Comparison of ENCODE assay signal across 14 mouse cellular contexts in genomic region chr1:172515396-172515795, GRCm38 (mm10). TPM values are rescaled to one million over a fixed set of nuclear protein-coding genes. Genes with fewer than 3 reads are reported as not detected.
DNase-seq lines count a peak whose midpoint lies in the region; ATAC-seq and TF ChIP-seq lines count a peak whose summit lies in the region.
"Had no signal": no experiment of that assay in that cellular context is flagged by ENCODE, and none has a peak within 500 bp of the region (broad histone marks: within the 10 kb centered on the region; RNA-seq: fewer than 3 reads in every experiment).

No protein-coding gene starts in this region.

- in situ Hi-C loops in ES-E14 (cut with MboI; ENCODE audit: low sequenced_read_pairs in 2 of 2, unreplicated experiment in 2 of 2): no loop called here

- TF ChIP-seq CTCF in liver, adult 2 months (IDR thresholded peaks at IDR 0.05; ENCODE audit: low read depth, low read length): no peak

- H3K36me3 ChIP-seq in heart, embryonic 10.5 days: no peaks in the 10 kb centered on the region
- H3K36me3 ChIP-seq in ES-E14 (ENCODE audit: control insufficient read depth, insufficient read depth, low read length, poor library complexity, severe bottlenecking): no peaks in the 10 kb centered on the region
- H3K36me3 ChIP-seq in heart, embryonic 15.5 days: no peaks in the 10 kb centered on the region
- no peaks in the 10 kb centered on the region for H3K36me3 ChIP-seq in liver, adult 2 months (ENCODE audit: control insufficient read depth, insufficient read depth, low read length)
- no peaks in the 10 kb centered on the region for H3K36me3 ChIP-seq in forebrain, embryonic 12.5 days (replicated peaks)
- H3K36me3 ChIP-seq in midbrain, embryonic 15.5 days (replicated peaks): no peaks in the 10 kb centered on the region

- no peaks in the 10 kb centered on the region for H3K27me3 ChIP-seq in heart, embryonic 10.5 days (ENCODE audit: insufficient read depth, poor library complexity, severe bottlenecking)
- H3K27me3 ChIP-seq in heart, embryonic 15.5 days: no peaks in the 10 kb centered on the region
- no peaks in the 10 kb centered on the region for H3K27me3 ChIP-seq in liver, adult 2 months (ENCODE audit: control insufficient read depth, insufficient read depth, low read length)
- H3K27me3 ChIP-seq in forebrain, embryonic 12.5 days: no peaks in the 10 kb centered on the region
- no peaks in the 10 kb centered on the region for H3K27me3 ChIP-seq in midbrain, embryonic 15.5 days (replicated peaks)

- TF ChIP-seq POLR2A in liver, adult 2 months (IDR thresholded peaks at IDR 0.05; ENCODE audit: extremely low read depth, insufficient read depth, low read length): no peak

- 76% methylated on average over 1 of the region's 1 CpGs for WGBS in heart, embryonic 10.5 days
- 66% methylated on average over 1 of the region's 1 CpGs for WGBS in heart, embryonic 15.5 days
- WGBS in liver, adult 2 months: 57% methylated on average over 1 of the region's 1 CpGs
- WGBS in forebrain, embryonic 12.5 days: 76% methylated on average over 1 of the region's 1 CpGs
- WGBS in midbrain, embryonic 15.5 days: 59% methylated on average over 1 of the region's 1 CpGs

- no peaks in the 10 kb centered on the region for H3K79me2 ChIP-seq in liver, adult 2 months (ENCODE audit: control insufficient read depth, insufficient read depth, low read length)

- H3K4me3 ChIP-seq in heart, embryonic 10.5 days: no peak overlapping the region
- H3K4me3 ChIP-seq in ES-E14 (ENCODE audit: insufficient read depth in 1 of 2, low read depth in 1 of 2, low read length in 2 of 2, poor library complexity in 1 of 2, severe bottlenecking in 1 of 2): no peak overlapping the region
- H3K4me3 ChIP-seq in heart, embryonic 15.5 days: no peak overlapping the region
- no peak overlapping the region for H3K4me3 ChIP-seq in liver, adult 2 months (ENCODE audit: insufficient read depth, low read depth, low read length)
- no peak overlapping the region for H3K4me3 ChIP-seq in forebrain, embryonic 12.5 days (replicated peaks)
- no peak overlapping the region for H3K4me3 ChIP-seq in midbrain, embryonic 15.5 days

- peaks cover 45% of the 10 kb centered on the region for H3K4me1 ChIP-seq in heart, embryonic 10.5 days
- peaks cover 4 to 35% of the 10 kb centered on the region in 2 experiments; a peak in 3 of 4 replicates for H3K4me1 ChIP-seq in ES-E14 (ENCODE audit: control insufficient read depth in 2 of 2, insufficient read depth in 2 of 2, low read length in 2 of 2, poor library complexity in 1 of 2)
- peaks cover 43% of the 10 kb centered on the region for H3K4me1 ChIP-seq in heart, embryonic 15.5 days (replicated peaks)
- H3K4me1 ChIP-seq in liver, adult 2 months (ENCODE audit: control insufficient read depth, insufficient read depth, low read length): peaks cover 15% of the 10 kb centered on the region
- peaks cover 10% of the 10 kb centered on the region for H3K4me1 ChIP-seq in forebrain, embryonic 12.5 days
- H3K4me1 ChIP-seq in midbrain, embryonic 15.5 days: peaks cover 4% of the 10 kb centered on the region

- peaks cover 3% of the 10 kb centered on the region; the same call in 1 of the 2 replicates for H3K9me3 ChIP-seq in heart, embryonic 10.5 days
- H3K9me3 ChIP-seq in ES-E14 (ENCODE audit: control insufficient read depth, insufficient read depth, low read depth, low read length): no peaks in the 10 kb centered on the region
- H3K9me3 ChIP-seq in heart, embryonic 15.5 days (replicated peaks): no peaks in the 10 kb centered on the region
- H3K9me3 ChIP-seq in forebrain, embryonic 12.5 days: 0 out of 2 replicates have a peak, but pooled peaks cover 3% of the 10 kb centered on the region
- H3K9me3 ChIP-seq in midbrain, embryonic 15.5 days: no peaks in the 10 kb centered on the region

- no peak for DNase-seq in heart, embryonic 10.5 days (ENCODE audit: low spot score)
- DNase-seq in heart, postnatal 36 days: no peak
- no peak for DNase-seq in ES-E14 (ENCODE audit: low read depth, low spot score)
- DNase-seq in liver, adult 2 months (ENCODE audit: extremely low read depth, low read depth, low spot score): no peak
- no peak for DNase-seq in frontal cortex, postnatal 36 days (ENCODE audit: low spot score in 2 of 2)
- DNase-seq: cerebellum, postnatal 14 days; layer of hippocampus, adult 9-11 months; lung, adult 2 months; thymus, adult 18-20 months had no signal

- no peak; the same call in 1 of the 2 replicates for ATAC-seq in heart, embryonic 15.5 days (replicated peaks; ENCODE audit: insufficient number of reproducible peaks, insufficient read depth, low FRiP score, low read depth)
- no peak for ATAC-seq in forebrain, embryonic 12.5 days (ENCODE audit: low FRiP score)
- ATAC-seq in midbrain, embryonic 15.5 days (replicated peaks): no peak

- peak overlapping the region; percentile 64; the same call in 1 of the 2 replicates for H3K27ac ChIP-seq in heart, embryonic 10.5 days
- peak overlapping the region; percentile 14; the same call in 1 of the 2 replicates for H3K27ac ChIP-seq in ES-E14 (ENCODE audit: insufficient read depth, low read depth, low read length, poor library complexity, severe bottlenecking)
- peak overlapping the region; percentile 82 for H3K27ac ChIP-seq in heart, embryonic 15.5 days
- peak overlapping the region; percentile 78 for H3K27ac ChIP-seq in liver, adult 2 months (replicated peaks; ENCODE audit: insufficient read depth, low read depth, low read length)
- no peak overlapping the region for H3K27ac ChIP-seq in forebrain, embryonic 12.5 days
- no peak overlapping the region for H3K27ac ChIP-seq in midbrain, embryonic 15.5 days

- H3K9ac ChIP-seq in ES-E14 (ENCODE audit: insufficient read depth, low read depth, low read length, poor library complexity, severe bottlenecking): no peak overlapping the region
- H3K9ac ChIP-seq in heart, embryonic 15.5 days: no peak overlapping the region
- no peak overlapping the region for H3K9ac ChIP-seq in liver, adult 2 months (ENCODE audit: low read depth, low read length)
- no peak overlapping the region for H3K9ac ChIP-seq in forebrain, embryonic 12.5 days
- H3K9ac ChIP-seq in midbrain, embryonic 15.5 days: no peak overlapping the region

- H3K4me2 ChIP-seq in heart, embryonic 15.5 days: no peak overlapping the region
- no peak overlapping the region for H3K4me2 ChIP-seq in forebrain, embryonic 12.5 days
- no peak overlapping the region for H3K4me2 ChIP-seq in midbrain, embryonic 15.5 days

- intact Hi-C loops in heart, postnatal 36 days (cut with DNase I): no loop called here

TF ChIP-seq in ES-E14, 5 proteins besides CTCF, POLR2A, EP300 and RAD21 (continues in another document):
- TF ChIP-seq CHD2 (IDR thresholded peaks at IDR 0.05; ENCODE audit: low read depth, low read length): no peak

RNA-seq across cellular contexts. Expression of gene Cfap45, which starts 5.2 kb away (rescaled TPM):
- 1.7 and 2.4 TPM in 2 replicates for polyA plus RNA-seq in heart, embryonic 10.5 days (2016; fragmentation: Nextera tagmentation; extraction: Ambion mirVana)
- total RNA-seq in heart, postnatal 36 days (2021): under 1 TPM; 0.14 to 0.92 TPM
- 0.67 and 1.2 TPM in 2 replicates for total RNA-seq in ES-E14 (2012; rRNA removed)
- 2.3 and 3.3 TPM in 2 replicates for polyA plus RNA-seq in heart, embryonic 15.5 days (2015; fragmentation: Nextera tagmentation; extraction: Ambion mirVana)
- total RNA-seq in liver, adult 2 months (2014; rRNA removed): 0.09 and 0.13 TPM in 2 replicates
- 0.39 TPM in 1 of 2 replicates, not detected in the other for polyA plus RNA-seq in liver, adult 2 months (2012; rRNA removed)
- 1.2 and 2.6 TPM in 2 replicates for polyA plus RNA-seq in forebrain, embryonic 12.5 days (2016; fragmentation: Nextera tagmentation; extraction: Ambion mirVana)
- polyA plus RNA-seq in midbrain, embryonic 15.5 days (2015; fragmentation: Nextera tagmentation; extraction: Ambion mirVana): 3.7 and 4.2 TPM in 2 replicates

RNA-seq across cellular contexts. Expression of gene Tagln2, which starts 15.5 kb away (rescaled TPM):
- 276 and 315 TPM in 2 replicates for polyA plus RNA-seq in heart, embryonic 10.5 days (2016; fragmentation: Nextera tagmentation; extraction: Ambion mirVana)
- 10 to 100 TPM; 71.9 to 78.4 TPM for total RNA-seq in heart, postnatal 36 days (2021)
- total RNA-seq in ES-E14 (2012; rRNA removed): 112 and 131 TPM in 2 replicates
- 276 and 327 TPM in 2 replicates for polyA plus RNA-seq in heart, embryonic 15.5 days (2015; fragmentation: Nextera tagmentation; extraction: Ambion mirVana)
- total RNA-seq in liver, adult 2 months (2014; rRNA removed): 14.9 and 18.7 TPM in 2 replicates
- 22.3 and 25.6 TPM in 2 replicates for polyA plus RNA-seq in liver, adult 2 months (2012; rRNA removed)
- 40.0 and 45.7 TPM in 2 replicates for polyA plus RNA-seq in forebrain, embryonic 12.5 days (2016; fragmentation: Nextera tagmentation; extraction: Ambion mirVana)
- polyA plus RNA-seq in midbrain, embryonic 15.5 days (2015; fragmentation: Nextera tagmentation; extraction: Ambion mirVana): 57.2 and 58.7 TPM in 2 replicates

RNA-seq across cellular contexts. Expression of gene Igsf9, which starts 33.8 kb away (rescaled TPM):
- polyA plus RNA-seq in heart, embryonic 10.5 days (2016; fragmentation: Nextera tagmentation; extraction: Ambion mirVana): 13.7 and 37.5 TPM in 2 replicates
- under 1 TPM; 0.75 to 0.76 TPM for total RNA-seq in heart, postnatal 36 days (2021)
- total RNA-seq in ES-E14 (2012; rRNA removed): 45.6 and 80.3 TPM in 2 replicates
- 2.9 and 7.7 TPM in 2 replicates for polyA plus RNA-seq in heart, embryonic 15.5 days (2015; fragmentation: Nextera tagmentation; extraction: Ambion mirVana)
- 0.27 and 0.28 TPM in 2 replicates for total RNA-seq in liver, adult 2 months (2014; rRNA removed)
- polyA plus RNA-seq in liver, adult 2 months (2012; rRNA removed): 0.55 and 0.80 TPM in 2 replicates
- polyA plus RNA-seq in forebrain, embryonic 12.5 days (2016; fragmentation: Nextera tagmentation; extraction: Ambion mirVana): 102 TPM in 2 replicates
- 80.6 and 83.2 TPM in 2 replicates for polyA plus RNA-seq in midbrain, embryonic 15.5 days (2015; fragmentation: Nextera tagmentation; extraction: Ambion mirVana)

RNA-seq across cellular contexts. Expression of gene Slamf9, which starts 40.2 kb away (rescaled TPM):
- 0.92 and 1.1 TPM in 2 replicates for polyA plus RNA-seq in heart, embryonic 10.5 days (2016; fragmentation: Nextera tagmentation; extraction: Ambion mirVana)
- total RNA-seq in heart, postnatal 36 days (2021): 1 to 10 TPM; 1.1 to 1.5 TPM
- total RNA-seq in ES-E14 (2012; rRNA removed): 1.6 and 2.7 TPM in 2 replicates
- polyA plus RNA-seq in heart, embryonic 15.5 days (2015; fragmentation: Nextera tagmentation; extraction: Ambion mirVana): 0.83 and 1.1 TPM in 2 replicates
- total RNA-seq in liver, adult 2 months (2014; rRNA removed): 0.87 and 0.92 TPM in 2 replicates
- polyA plus RNA-seq in liver, adult 2 months (2012; rRNA removed): 0.17 and 0.53 TPM in 2 replicates
- polyA plus RNA-seq in forebrain, embryonic 12.5 days (2016; fragmentation: Nextera tagmentation; extraction: Ambion mirVana): 0.15 TPM in 1 of 2 replicates, not detected in the other
- polyA plus RNA-seq in midbrain, embryonic 15.5 days (2015; fragmentation: Nextera tagmentation; extraction: Ambion mirVana): 0.13 and 0.47 TPM in 2 replicates
- total RNA-seq: hematopoietic stem cell, adult 5-6 weeks had no signal

RNA-seq across cellular contexts. Expression of gene Vsig8, which starts 40.3 kb away (rescaled TPM):
- 0.12 TPM in 1 of 2 replicates, not detected in the other for polyA plus RNA-seq in heart, embryonic 10.5 days (2016; fragmentation: Nextera tagmentation; extraction: Ambion mirVana)
- total RNA-seq in heart, postnatal 36 days (2021): not detected
- 0.09 and 0.26 TPM in 2 replicates for total RNA-seq in ES-E14 (2012; rRNA removed)
- 0.34 and 0.55 TPM in 2 replicates for polyA plus RNA-seq in heart, embryonic 15.5 days (2015; fragmentation: Nextera tagmentation; extraction: Ambion mirVana)
- total RNA-seq in liver, adult 2 months (2014; rRNA removed): 0.07 TPM in 1 of 2 replicates, not detected in the other
- polyA plus RNA-seq in liver, adult 2 months (2012; rRNA removed): not detected in 2 replicates
- polyA plus RNA-seq in forebrain, embryonic 12.5 days (2016; fragmentation: Nextera tagmentation; extraction: Ambion mirVana): 0.28 TPM in 1 of 2 replicates, not detected in the other
- polyA plus RNA-seq in midbrain, embryonic 15.5 days (2015; fragmentation: Nextera tagmentation; extraction: Ambion mirVana): 0.32 and 0.37 TPM in 2 replicates
- total RNA-seq: adrenal gland, postnatal 14 days; hematopoietic stem cell, adult 5-6 weeks had no signal

Comparison
In these comparisons a context has a peak if more than half of its experiments do, and no peak if none do; other contexts are left out.
1. H3K27ac ChIP-seq: peak in heart, embryonic 10.5 days (single experiment), ES-E14 (single experiment), heart, embryonic 15.5 days (single experiment) and liver, adult 2 months (single experiment); none in forebrain, embryonic 12.5 days (single experiment) and midbrain, embryonic 15.5 days (single experiment).